Mouse (Mus musculus) naive thymus-derived CD4-positive, alpha-beta T cell, adult 5 months (primary cell): ENCODE data around the gene Gm4871. TPM values are rescaled to one million over a fixed set of nuclear protein-coding genes. Genes with fewer than 3 reads are reported as not detected.

ENCODE experiments used
- polyA plus RNA-seq: library from polyadenylated mRNA; unstranded; fragments of 100-300 nt; shearing (Covaris generic); gene quantifications from one replicate; pipeline ENCODE4 v1.2.1, GENCODE M21; 2017

Gene Gm4871
- polyA plus RNA-seq = not detected

DNA sequence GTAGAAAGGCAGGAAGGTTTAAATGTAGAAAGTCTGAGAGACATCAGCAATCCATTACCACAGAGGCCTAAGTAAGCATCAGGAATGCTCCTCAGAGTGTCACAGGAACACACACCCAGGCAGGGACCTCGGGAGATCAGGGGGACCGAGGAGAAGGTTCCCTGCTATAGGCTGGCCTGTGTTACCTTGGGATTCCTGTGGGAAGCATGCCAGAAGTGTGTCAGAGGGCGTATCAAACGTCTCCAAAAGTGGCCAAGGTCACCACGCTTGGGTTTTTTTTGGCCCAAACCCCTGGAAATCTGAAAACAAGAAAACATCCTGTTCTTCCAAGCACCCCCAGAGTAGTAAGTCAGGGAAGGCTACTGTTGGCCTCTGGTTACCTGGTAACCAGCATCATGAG is at the start of gene Gm4871:
TSS of gene Gm4871 (minus strand) at position 364 of the 400 bp plus-strand sequence.

DNA sequence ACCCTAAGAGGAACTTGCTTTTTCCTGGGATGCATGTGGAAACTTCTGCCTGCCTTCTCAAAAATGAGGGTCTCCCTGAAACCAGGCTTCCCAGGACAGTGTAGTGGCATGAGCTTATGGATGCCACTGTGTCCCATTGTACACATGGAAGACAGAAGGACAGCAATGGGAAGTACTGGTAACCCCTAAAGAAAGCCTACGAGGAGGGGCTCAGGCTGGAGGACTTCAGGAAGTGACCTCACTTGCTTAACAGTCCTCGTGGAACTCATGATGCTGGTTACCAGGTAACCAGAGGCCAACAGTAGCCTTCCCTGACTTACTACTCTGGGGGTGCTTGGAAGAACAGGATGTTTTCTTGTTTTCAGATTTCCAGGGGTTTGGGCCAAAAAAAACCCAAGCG is 10.1 kb upstream of the Gm4871 start, which contains the start of gene 1700018F24Rik:
TSS of gene 1700018F24Rik (plus strand) at position 301 of the 400 bp plus-strand sequence.

Other genes starting within 250 kb of the Gm4871 start
- gene Smurf1, start 66.9 kb downstream of the Gm4871 start, polyA plus RNA-seq = 76.6 TPM
- not detected for gene 1700018F24Rik, start 10.2 kb upstream of the Gm4871 start, polyA plus RNA-seq
- 75.5 TPM for gene Arpc1a, start 51.1 kb upstream of the Gm4871 start, polyA plus RNA-seq
- gene Kpna7, start 51.3 kb upstream of the Gm4871 start, polyA plus RNA-seq = 0.53 TPM
- gene Arpc1b, start 81.5 kb upstream of the Gm4871 start, polyA plus RNA-seq = 1,001 TPM
- 42.4 TPM for gene Pdap1, start 107.5 kb upstream of the Gm4871 start, polyA plus RNA-seq
- gene Bud31, start 107.6 kb upstream of the Gm4871 start, polyA plus RNA-seq = 251 TPM
- 19.8 TPM for gene Ptcd1, start 134.4 kb upstream of the Gm4871 start, polyA plus RNA-seq
- 42.5 TPM for gene Cpsf4, start 134.5 kb upstream of the Gm4871 start, polyA plus RNA-seq
- gene Atp5j2, start 159.3 kb upstream of the Gm4871 start, polyA plus RNA-seq = 223 TPM
- gene Zkscan14, start 169.1 kb upstream of the Gm4871 start, polyA plus RNA-seq = 77.2 TPM
- gene Zkscan5, start 171.8 kb upstream of the Gm4871 start, polyA plus RNA-seq = 4.8 TPM
- gene Zfp655, start 199.0 kb upstream of the Gm4871 start, polyA plus RNA-seq = 75.0 TPM
- 2.0 TPM for gene Zscan25, start 247.7 kb upstream of the Gm4871 start, polyA plus RNA-seq